Mouse (Mus musculus) thymus, adult 2 months (tissue): ENCODE data around the gene Maml2.

ENCODE experiments used
- CTCF ChIP-seq: fragments of 200-500 bp; IDR thresholded peaks from 2 replicates; pipeline ENCODE4 v1.5.1; 2012; ENCODE audit warnings: mild to moderate bottlenecking, control low read depth, low read length, moderate library complexity, borderline replicate concordance; ENCODE audit not compliant: control insufficient read depth, poor library complexity, insufficient read depth; ENCODE audit errors: extremely low read depth
- POLR2A ChIP-seq: fragments of 200-500 bp; IDR thresholded peaks from 2 replicates; pipeline ENCODE4 v1.6.1; 2012; ENCODE audit warnings: mild to moderate bottlenecking, low read length, control low read depth, moderate library complexity; ENCODE audit not compliant: control insufficient read depth, poor library complexity, insufficient read depth; ENCODE audit errors: extremely low read depth

- TF ChIP-seq POLR2A (no peak), CTCF (no peak)
Observed at GRCm38 (mm10) chr9:13539535-13539934, 241.8 kb downstream of the Maml2 start.
